Mouse (Mus musculus) hindbrain, embryonic 15.5 days (tissue): ENCODE results near the gene Krtap29-1. TPM values are rescaled to one million over a fixed set of nuclear protein-coding genes. Genes with fewer than 3 reads are reported as not detected.

Experiments
- ATAC-seq: fragments of 200-750 bp; cut with Nextera tagmentation; 2 replicates; pipeline ENCODE4 v1.8.0; 2017; ENCODE audit warnings: low read depth, moderate number of reproducible peaks, moderate TSS enrichment; ENCODE audit not compliant: low FRiP score
- H3K27ac ChIP-seq: fragments of 300-500 bp; sonication (generic); replicated peaks from 2 replicates; pipeline ENCODE4 v1.5.1; 2015; ENCODE audit warnings: mild to moderate bottlenecking, inconsistent platforms
- H3K27me3 ChIP-seq: fragments of 300-500 bp; sonication (generic); 2 replicates; pipeline ENCODE4 v1.6.1; 2015; ENCODE audit warnings: control low read depth, inconsistent platforms
- H3K36me3 ChIP-seq: fragments of 300-500 bp; sonication (generic); 2 replicates; pipeline ENCODE4 v1.6.1; 2015; ENCODE audit warnings: control low read depth, inconsistent platforms
- H3K4me1 ChIP-seq: fragments of 300-500 bp; sonication (generic); replicated peaks from 2 replicates; pipeline ENCODE4 v1.6.1; 2015; ENCODE audit warnings: control low read depth, inconsistent platforms
- H3K4me2 ChIP-seq: fragments of 300-500 bp; sonication (generic); 2 replicates; pipeline ENCODE4 v1.6.1; 2015; ENCODE audit warnings: moderate library complexity, mild to moderate bottlenecking, inconsistent platforms
- H3K4me3 ChIP-seq: fragments of 300-500 bp; sonication (generic); 2 replicates; pipeline ENCODE4 v1.5.1; 2015; ENCODE audit warnings: mild to moderate bottlenecking, inconsistent platforms
- H3K9ac ChIP-seq: fragments of 300-500 bp; sonication (generic); 2 replicates; pipeline ENCODE4 v1.6.1; 2015; ENCODE audit warnings: inconsistent platforms
- H3K9me3 ChIP-seq: fragments of 300-500 bp; sonication (generic); 2 replicates; pipeline ENCODE4 v1.6.1; 2016; ENCODE audit warnings: control low read depth, inconsistent platforms
- WGBS: fragments of 180-500 bp; shearing (Covaris S2); methylation state at CpG from one replicate; pipeline ENCODE4 v1.1.7; 2015; 5-methylcytosine and 5-hydroxymethylcytosine counted together
- polyA plus RNA-seq: library from polyadenylated mRNA; unstranded; fragments of >200 nt; fragmentation: Nextera tagmentation; extraction: Ambion mirVana; gene quantifications from 2 replicates; pipeline ENCODE4 v1.2.1, GENCODE M21; 2015

Gene Krtap29-1
- polyA plus RNA-seq, 1 experiment from 2014 or later: not detected

DNA sequence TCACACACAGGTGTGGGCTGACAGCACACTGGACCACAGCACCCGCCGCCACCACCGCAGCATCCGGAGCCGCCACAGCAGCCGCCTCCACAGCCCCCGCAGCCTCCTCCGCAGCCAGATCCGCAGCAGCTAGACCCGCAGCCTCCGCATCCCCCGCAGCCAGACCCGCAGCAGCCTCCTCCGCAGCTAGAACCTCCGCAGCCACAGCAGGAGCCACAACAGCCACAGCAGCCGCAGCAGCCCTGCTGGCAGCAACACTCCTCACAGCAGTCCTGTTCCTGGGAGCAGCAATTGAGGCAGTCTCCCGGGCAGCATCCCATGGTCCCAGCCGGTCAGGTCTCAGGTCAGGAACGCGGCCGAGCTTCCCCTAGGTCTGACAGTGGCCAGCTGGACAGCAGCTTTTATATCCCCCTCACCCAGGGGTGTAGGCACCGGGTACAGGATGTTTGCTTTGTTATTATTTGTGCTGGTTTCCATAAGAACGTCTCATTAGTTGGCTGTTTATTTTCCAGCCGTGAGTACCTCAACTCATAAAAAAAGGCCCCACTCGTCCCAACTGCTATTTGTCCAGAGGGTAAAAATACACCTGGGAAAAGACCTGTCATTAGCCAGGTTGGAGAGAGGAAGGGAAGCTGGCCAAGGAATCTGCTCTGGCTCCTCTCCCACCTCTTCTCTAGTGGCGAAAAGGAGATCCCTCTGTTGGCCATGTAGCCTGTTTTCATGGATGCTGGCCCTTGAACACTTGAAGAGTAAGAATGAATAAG lies 14.9 kb upstream of the Krtap29-1 start, which contains the start of gene Krtap17-1:
Krtap17-1 (minus strand) TSS at position 375 of the 764 bp plus-strand sequence.
- no peaks in the 10 kb centered on the region for H3K9me3 ChIP-seq
- 23% methylated on average over 26 of the region's 26 CpGs for WGBS
- H3K4me3 ChIP-seq: peak within 1 kb of the TSS; percentile 24
- peak within 1 kb of the TSS; percentile 51 for H3K4me2 ChIP-seq
- H3K27me3 ChIP-seq: no peaks in the 10 kb centered on the region; the same call in 1 of the 2 replicates
- H3K4me1 ChIP-seq: peaks cover 10% of the 10 kb centered on the region; the same call in 1 of the 2 replicates
- ATAC-seq: peak; percentile 56; the same call in 1 of the 2 replicates
- H3K9ac ChIP-seq: no peak within 1 kb of the TSS
- H3K27ac ChIP-seq: 0 out of 2 replicates have a peak within 1 kb of the TSS, but pooled peaks have one; percentile 30
- no peaks in the 10 kb centered on the region for H3K36me3 ChIP-seq

DNA sequence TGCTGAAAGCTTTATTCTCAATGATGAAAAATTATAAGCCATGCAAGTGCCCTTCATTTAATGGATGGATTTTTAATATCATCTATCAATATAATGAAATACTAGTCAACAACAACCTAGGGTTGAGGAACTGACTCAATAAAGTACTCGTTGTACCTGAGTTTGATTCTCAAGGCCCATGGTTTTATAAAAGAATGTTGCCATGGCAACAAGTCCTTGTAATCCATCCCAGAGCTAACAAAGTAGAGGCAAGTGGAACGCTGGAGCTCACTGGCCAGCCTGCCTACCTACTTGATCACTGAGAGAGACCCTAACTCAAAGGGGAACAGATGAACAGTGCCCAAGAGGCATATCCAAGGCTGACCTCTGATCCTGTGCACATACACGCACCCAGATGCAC lies 11.7 kb upstream of the Krtap29-1 start:
- no peak overlapping the region for H3K4me3 ChIP-seq
- WGBS: 68% methylated on average over 3 of the region's 3 CpGs
- H3K36me3 ChIP-seq: no peaks in the 10 kb centered on the region
- no peak overlapping the region for H3K4me2 ChIP-seq
- peaks cover 12% of the 10 kb centered on the region; the same call in 1 of the 2 replicates for H3K4me1 ChIP-seq
- H3K27me3 ChIP-seq: no peaks in the 10 kb centered on the region; the same call in 1 of the 2 replicates
- no peak overlapping the region for H3K27ac ChIP-seq
- H3K9me3 ChIP-seq: no peaks in the 10 kb centered on the region
- ATAC-seq: no peak
- no peak overlapping the region for H3K9ac ChIP-seq

GRCm38 (mm10) chr11:99989881-99990405 lies 11.1 kb upstream of the Krtap29-1 start:
- Histone ChIP-seq H3K36me3 (no peaks in the 10 kb centered on the region), H3K4me3 (no peak overlapping the region), H3K9ac (no peak overlapping the region), H3K4me2 (no peak overlapping the region), H3K9me3 (no peaks in the 10 kb centered on the region), H3K27ac (no peak overlapping the region), H3K4me1 (peaks cover 14% of the 10 kb centered on the region; the same call in 1 of the 2 replicates), H3K27me3 (no peaks in the 10 kb centered on the region; the same call in 1 of the 2 replicates)
- 87% methylated on average over 6 of the region's 6 CpGs for WGBS
- ATAC-seq: no peak

DNA sequence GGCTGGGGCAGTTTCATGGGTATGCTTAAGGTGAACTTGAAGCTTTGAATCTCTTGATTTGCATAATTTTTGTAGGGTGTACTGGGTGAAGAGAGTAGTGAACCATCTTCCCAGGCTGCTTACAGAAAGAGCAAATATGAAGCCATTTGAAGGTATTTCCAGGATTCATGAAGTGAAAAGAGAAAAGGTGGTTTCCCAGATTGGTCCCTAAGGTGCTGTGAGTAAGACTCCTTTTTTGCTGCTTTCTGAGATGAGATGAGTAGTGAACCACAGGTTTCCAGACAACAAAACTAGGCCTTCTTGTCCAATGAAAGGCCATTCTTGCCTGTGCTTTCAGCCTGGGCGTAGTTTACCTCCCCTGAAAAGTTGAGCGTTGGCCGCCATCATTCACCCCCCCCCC lies 9.7 kb upstream of the Krtap29-1 start:
- H3K9me3 ChIP-seq: no peaks in the 10 kb centered on the region
- WGBS: 94% methylated on average over 3 of the region's 3 CpGs
- no peak overlapping the region for H3K27ac ChIP-seq
- H3K9ac ChIP-seq: no peak overlapping the region
- ATAC-seq: no peak
- no peaks in the 10 kb centered on the region for H3K36me3 ChIP-seq
- 0 out of 2 replicates have a peak, but pooled peaks cover 7% of the 10 kb centered on the region for H3K4me1 ChIP-seq
- no peak overlapping the region for H3K4me2 ChIP-seq
- H3K27me3 ChIP-seq: no peaks in the 10 kb centered on the region; the same call in 1 of the 2 replicates
- H3K4me3 ChIP-seq: no peak overlapping the region

- Histone ChIP-seq H3K27me3 (no peaks in the 10 kb centered on the region), H3K4me1 (0 out of 2 replicates have a peak, but pooled peaks cover 4% of the 10 kb centered on the region), H3K4me3 (no peak within 1 kb of the TSS), H3K27ac (peak within 1 kb of the TSS; percentile 74), H3K4me2 (no peak within 1 kb of the TSS), H3K9me3 (no peaks in the 10 kb centered on the region), H3K9ac (no peak within 1 kb of the TSS), H3K36me3 (no peaks in the 10 kb centered on the region)
- WGBS: 81% methylated on average over 8 of the region's 8 CpGs
- ATAC-seq: no peak; the same call in 1 of the 2 replicates
These were observed 7.4 kb upstream of the Krtap29-1 start, which contains the start of gene Krtap16-1 for GRCm38 (mm10) chr11:99986180-99986647. Gene Krtap16-1 (minus strand): TSS chr11:99986597.

DNA sequence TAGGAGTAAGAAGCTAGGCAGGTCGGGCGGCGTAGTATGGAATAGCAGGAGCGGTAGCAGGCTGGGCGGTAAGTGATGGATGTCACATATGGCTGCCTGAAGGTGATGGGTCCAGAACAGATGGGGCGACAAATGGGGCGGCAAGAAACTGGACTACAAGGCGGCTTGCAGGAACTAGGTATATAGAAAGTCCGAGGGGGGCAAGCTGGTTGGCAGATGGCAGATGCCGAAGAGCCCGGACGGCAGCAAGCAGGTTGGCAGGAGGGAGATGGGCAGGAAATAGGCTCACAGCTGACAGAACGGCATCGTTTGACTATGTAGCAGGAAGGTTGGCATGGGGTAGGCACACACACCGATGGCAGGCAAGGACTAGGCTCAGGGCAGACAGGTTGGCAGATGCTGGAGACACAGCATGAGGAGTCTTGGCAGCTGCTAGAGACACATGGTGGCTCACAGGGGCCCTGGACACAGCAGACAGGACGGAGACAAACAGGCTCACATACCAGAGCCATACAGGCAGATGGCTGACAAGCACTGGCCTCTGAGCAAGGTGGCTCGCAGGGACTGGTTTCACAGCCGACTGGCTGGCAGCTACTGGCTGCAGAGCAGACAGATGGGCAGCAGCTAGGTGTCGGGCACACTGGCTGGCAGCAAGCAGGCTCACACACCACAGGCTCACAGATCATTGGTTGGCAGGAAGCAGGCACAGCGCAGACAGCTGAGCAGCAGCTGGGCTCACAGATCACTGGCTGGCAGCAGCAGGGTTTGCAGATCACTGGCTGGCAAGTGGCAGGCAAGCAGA lies 6.6 kb upstream of the Krtap29-1 start:
- ATAC-seq: peak; percentile 93

DNA sequence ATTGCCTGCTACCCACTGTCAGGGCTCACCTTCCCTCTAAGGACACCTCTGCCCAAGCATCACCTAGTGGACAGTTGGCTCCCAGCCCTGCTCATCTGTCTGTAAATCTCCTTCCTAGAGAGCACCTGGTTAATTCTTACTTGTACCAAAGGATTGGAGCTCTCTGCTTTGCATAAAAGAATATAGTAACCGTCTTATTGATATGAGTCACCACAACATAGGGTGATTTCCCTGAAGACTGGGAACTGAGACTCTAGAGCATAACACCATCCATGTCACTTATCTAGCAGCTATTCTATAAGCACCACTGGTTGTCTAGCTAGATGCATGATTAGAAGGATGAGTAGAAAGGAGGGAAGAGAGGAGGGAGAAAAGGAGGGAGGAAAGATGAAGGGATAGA lies 4.6 kb upstream of the Krtap29-1 start:
- 96% methylated on average over 1 of the region's 1 CpGs for WGBS
- H3K4me3 ChIP-seq: no peak overlapping the region
- no peak overlapping the region for H3K27ac ChIP-seq
- H3K4me2 ChIP-seq: no peak overlapping the region
- no peaks in the 10 kb centered on the region for H3K36me3 ChIP-seq
- 0 out of 2 replicates have a peak, but pooled peaks cover 4% of the 10 kb centered on the region for H3K4me1 ChIP-seq
- no peaks in the 10 kb centered on the region for H3K9me3 ChIP-seq
- no peak overlapping the region for H3K9ac ChIP-seq
- no peaks in the 10 kb centered on the region for H3K27me3 ChIP-seq
- ATAC-seq: no peak

More for the DNA sequence above, 6.6 kb upstream of the Krtap29-1 start:
- no peaks in the 10 kb centered on the region for H3K27me3 ChIP-seq
- WGBS: 63% methylated on average over 20 of the region's 20 CpGs
- no peaks in the 10 kb centered on the region for H3K9me3 ChIP-seq
- no peaks in the 10 kb centered on the region for H3K36me3 ChIP-seq
- H3K4me1 ChIP-seq: 0 out of 2 replicates have a peak, but pooled peaks cover 4% of the 10 kb centered on the region
- H3K4me2 ChIP-seq: no peak overlapping the region
- no peak overlapping the region for H3K9ac ChIP-seq
- no peak overlapping the region for H3K4me3 ChIP-seq
- peak overlapping the region; percentile 74 for H3K27ac ChIP-seq

- Histone ChIP-seq H3K9ac (no peak overlapping the region), H3K36me3 (no peaks in the 10 kb centered on the region), H3K4me2 (no peak overlapping the region), H3K27ac (no peak overlapping the region), H3K4me1 (0 out of 2 replicates have a peak, but pooled peaks cover 4% of the 10 kb centered on the region), H3K9me3 (no peaks in the 10 kb centered on the region), H3K4me3 (no peak overlapping the region), H3K27me3 (no peaks in the 10 kb centered on the region)
- ATAC-seq: no peak
- 89% methylated on average over 9 of the region's 9 CpGs for WGBS
These were observed 3.9 kb upstream of the Krtap29-1 start for GRCm38 (mm10) chr11:99982731-99983130.

DNA sequence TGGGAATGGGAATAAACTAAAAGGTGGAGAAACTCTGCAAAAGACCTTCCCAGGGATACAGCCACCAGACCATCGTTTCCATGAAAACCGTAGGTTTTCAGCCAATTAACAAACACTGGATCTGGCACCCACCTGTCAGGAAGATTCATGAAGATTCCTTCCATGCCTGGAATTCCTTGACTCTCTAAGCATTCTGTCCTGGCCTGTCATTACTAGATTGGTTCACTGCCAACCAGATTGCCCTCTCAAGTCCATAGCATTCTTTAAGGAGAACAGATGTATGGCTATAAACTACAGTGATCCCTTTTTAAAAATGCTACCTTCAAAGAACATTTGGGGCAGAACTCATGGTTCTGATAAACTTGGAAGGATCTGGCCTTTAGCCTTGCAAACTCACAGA lies 12.9 kb downstream of the Krtap29-1 start:
- H3K4me1 ChIP-seq: no peaks in the 10 kb centered on the region
- H3K27ac ChIP-seq: no peak overlapping the region
- H3K9ac ChIP-seq: no peak overlapping the region
- no peaks in the 10 kb centered on the region for H3K36me3 ChIP-seq
- H3K4me3 ChIP-seq: no peak overlapping the region
- no peaks in the 10 kb centered on the region for H3K27me3 ChIP-seq
- 78% methylated on average over 2 of the region's 2 CpGs for WGBS
- H3K4me2 ChIP-seq: no peak overlapping the region
- ATAC-seq: no peak
- H3K9me3 ChIP-seq: no peaks in the 10 kb centered on the region

DNA sequence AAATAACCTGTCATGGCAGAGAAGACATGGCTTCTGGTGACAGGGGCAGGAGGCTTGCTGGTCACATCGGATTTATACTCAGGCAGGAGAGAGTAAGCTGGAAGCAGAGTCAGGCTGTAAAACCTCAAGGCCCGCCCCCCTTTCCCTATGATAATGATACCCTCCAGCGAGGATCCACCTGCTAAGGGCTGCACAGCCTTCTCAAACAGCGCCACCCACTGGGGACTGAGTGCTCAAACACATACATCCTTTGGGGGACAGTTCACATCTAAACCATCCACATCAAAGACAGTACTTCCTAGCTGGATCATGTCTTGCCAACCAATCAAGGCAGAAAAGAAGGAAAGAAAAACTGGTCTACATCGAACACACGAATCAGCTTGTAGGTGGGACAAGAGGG lies 14.6 kb downstream of the Krtap29-1 start:
- Histone ChIP-seq H3K36me3 (no peaks in the 10 kb centered on the region), H3K4me2 (no peak overlapping the region), H3K27me3 (no peaks in the 10 kb centered on the region), H3K4me1 (no peaks in the 10 kb centered on the region), H3K27ac (no peak overlapping the region), H3K9ac (no peak overlapping the region), H3K9me3 (no peaks in the 10 kb centered on the region), H3K4me3 (no peak overlapping the region)
- ATAC-seq: no peak
- 64% methylated on average over 6 of the region's 6 CpGs for WGBS

DNA sequence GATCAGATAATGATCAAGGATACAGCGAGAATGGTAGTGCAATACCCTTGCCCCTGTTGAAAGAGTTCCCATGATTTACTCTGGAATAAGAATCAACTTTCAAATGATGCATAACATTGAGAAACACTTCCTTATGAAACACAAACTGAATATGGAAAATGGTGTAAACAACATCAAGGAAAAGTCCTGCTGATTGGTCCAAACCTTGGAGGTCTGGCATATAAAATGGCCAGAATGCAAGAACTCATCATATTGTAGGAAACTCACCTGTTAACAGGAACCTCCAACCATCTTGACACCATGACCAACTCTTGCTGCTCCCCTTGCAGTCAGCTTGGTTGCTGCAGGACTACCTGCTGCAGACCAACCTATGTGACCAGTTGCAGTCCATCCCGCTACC lies 30.7 kb downstream of the Krtap29-1 start, which contains the start of gene Krtap9-5:
Krtap9-5 (plus strand) TSS at position 301 of the 400 bp plus-strand sequence.
- Histone ChIP-seq H3K9me3 (no peaks in the 10 kb centered on the region; the same call in 1 of the 2 replicates), H3K4me3 (no peak within 1 kb of the TSS), H3K27me3 (no peaks in the 10 kb centered on the region), H3K4me2 (no peak within 1 kb of the TSS), H3K36me3 (no peaks in the 10 kb centered on the region), H3K27ac (no peak within 1 kb of the TSS), H3K4me1 (no peaks in the 10 kb centered on the region), H3K9ac (no peak within 1 kb of the TSS)
- WGBS: 93% methylated on average over 2 of the region's 2 CpGs
- no peak for ATAC-seq
